Mouse (Mus musculus) gastrocnemius, postnatal 14 days (tissue): ENCODE results near the gene Scn3b. TPM values are rescaled to one million over a fixed set of nuclear protein-coding genes. Genes with fewer than 3 reads are reported as not detected.

ENCODE experiments used
- DNase-seq: peaks from one replicate; pipeline ENCODE4 v3.0.0; 2021; ENCODE audit warnings: mixed read lengths
- intact Hi-C: fragments of 180-260 bp; cut with DNase I; formaldehyde crosslinking; loops from one replicate; pipeline ENCODE4 v1.15.1; 2025; ENCODE audit warnings: low total_unique reads
- total RNA-seq, 2 experiments: library from RNA; stranded (reverse); gene quantifications; 2 replicates each; pipeline ENCODE4 v1.2.3; 2021

Gene Scn3b
- total RNA-seq, 2 experiments from 2014 or later, result 2.5 to 4.2 TPM

DNA sequence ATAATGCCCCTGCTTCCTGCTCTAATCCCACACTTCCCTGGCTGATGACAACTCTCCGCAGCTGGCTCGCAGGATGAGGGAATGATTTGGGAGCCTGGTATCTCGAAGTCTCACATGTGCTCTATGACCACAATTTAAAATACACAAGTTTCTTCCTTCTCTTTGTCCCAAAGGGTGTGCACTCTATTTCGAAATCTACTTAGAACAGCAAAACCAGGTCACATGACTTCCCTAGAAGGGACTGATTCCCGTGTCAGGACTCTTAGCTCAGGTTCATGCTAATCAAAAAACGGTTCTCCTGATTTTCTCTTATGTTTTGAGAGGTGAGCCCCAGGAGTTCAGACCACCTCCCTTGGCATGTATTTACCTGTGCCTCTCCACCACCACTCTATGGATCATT is 5.1 kb upstream of the Scn3b start:
- no peak for DNase-seq
- intact Hi-C loops, result no loop called here

DNA sequence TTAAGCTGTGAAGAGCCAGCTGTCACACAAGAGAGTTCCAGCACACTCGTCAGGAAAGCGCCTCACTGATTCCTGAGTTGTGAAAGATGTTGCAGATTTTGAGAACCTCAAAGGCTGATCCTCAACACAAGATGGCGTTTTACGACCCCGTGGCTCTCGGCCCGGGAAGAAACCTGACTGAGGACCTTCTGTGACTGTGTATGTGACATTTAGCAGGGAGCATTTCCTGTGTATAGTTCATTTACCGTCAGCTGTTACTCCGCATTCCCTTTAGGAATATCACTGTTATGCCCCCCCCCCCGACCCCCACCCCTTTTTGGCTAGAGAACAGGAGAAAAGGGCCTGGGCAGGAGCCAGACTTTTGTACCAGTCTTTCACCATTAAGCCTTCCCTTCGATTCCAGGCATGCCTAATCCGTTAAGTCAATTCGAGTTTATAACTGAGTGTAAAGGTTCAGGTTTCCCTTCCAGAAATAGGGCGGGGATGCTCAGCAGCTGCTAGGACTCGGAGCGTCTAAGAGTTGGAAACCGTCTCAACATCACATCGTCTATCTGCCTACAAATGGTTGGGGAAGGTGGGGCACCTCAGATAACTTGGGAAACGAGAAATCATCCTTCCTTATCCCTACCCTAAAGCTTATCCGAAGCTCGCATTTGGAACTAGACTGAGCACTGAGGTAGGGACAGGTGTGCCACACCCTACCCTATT is 823 bp upstream of the Scn3b start:
- DNase-seq, result peak; percentile 10
- intact Hi-C loops, result no loop called here

DNA sequence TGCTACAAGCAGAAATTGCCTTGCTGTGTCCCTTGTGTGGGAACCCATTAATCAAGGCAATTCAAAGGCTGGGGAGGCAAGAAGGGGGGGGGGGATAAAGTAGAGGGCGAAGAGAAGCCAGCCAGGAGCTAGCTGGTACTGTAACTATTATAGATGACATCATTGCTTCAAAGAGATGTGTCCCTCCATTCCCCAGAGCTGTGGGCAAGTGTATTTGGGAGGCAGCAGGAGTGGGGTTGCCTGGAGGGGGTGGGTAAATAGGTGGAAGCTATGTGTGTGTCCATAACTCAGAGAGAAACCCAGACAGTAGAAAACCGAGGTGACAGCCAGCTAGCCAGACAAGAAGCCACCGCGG is 292 bp upstream of the Scn3b start:
- intact Hi-C loops, result no loop called here
- DNase-seq, result no peak

DNA sequence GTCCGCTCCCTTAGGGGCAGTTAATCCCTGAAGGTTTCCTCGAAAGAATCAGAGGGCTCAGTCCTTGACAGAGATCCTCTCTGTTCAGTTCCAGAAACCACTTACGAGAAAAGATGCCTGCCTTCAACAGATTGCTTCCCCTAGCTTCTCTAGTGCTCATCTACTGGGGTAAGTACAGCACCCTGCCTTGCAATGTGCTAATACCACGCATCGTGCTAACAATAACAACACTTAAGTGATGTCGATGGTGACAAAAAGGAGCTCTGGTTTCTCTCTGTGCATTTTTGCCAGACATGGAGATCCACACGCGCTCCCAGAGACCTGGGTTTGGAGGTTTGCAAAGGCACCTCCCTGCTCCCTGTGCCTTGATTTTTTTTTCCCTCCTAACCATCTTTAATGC is 863 bp downstream of the Scn3b start:
- DNase-seq, result no peak
- intact Hi-C loops, result no loop called here

GRCm38 (mm10) chr9:40271075-40271474 is 2.1 kb downstream of the Scn3b start:
- DNase-seq, result no peak
- intact Hi-C loops, result no loop called here

GRCm38 (mm10) chr9:40272822-40273221 is 3.8 kb downstream of the Scn3b start:
- DNase-seq, result no peak
- intact Hi-C loops, result no loop called here

DNA sequence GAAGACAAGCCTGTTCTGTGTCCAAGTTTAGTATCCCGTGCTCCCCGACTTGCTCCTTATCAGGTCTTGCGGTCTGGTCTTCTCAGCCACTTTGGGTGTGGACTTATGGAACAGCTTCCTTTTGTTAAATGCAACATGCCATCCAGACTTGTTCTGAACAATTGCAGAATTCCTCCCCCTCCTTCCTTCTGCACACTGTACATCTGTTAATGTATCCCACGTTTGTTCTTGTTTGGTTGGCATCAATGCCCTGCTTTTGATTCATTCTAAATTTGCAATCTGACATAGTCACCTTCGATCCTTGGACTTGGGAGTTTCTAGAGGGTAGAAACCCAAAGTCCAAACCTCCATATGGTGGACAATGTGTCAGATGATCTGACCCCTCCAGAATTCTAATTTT is 6.9 kb downstream of the Scn3b start:
- intact Hi-C loops, result no loop called here

DNA sequence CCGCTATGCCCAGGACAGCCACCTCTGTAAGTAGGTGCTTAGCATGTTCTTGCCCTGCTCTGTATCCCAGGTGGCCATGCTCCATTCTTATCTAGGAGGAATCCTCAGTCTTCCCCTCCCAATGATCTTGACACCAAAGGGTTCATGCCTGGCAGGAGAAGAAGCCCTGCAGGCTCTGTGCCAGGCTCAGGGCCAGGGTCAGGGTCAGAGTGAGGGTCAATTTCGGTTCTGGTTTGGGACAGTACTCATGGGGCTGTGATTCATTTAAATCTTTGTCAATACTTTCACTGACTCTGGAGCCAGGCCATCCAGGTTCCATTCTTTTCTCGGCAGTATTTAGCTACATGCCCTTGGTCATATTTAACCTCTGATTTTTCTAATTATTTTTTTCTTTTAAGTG is 8.7 kb downstream of the Scn3b start:
- DNase-seq, result no peak
- intact Hi-C loops, result no loop called here

More for the DNA sequence above, 6.9 kb downstream of the Scn3b start:
- DNase-seq, result no peak

DNA sequence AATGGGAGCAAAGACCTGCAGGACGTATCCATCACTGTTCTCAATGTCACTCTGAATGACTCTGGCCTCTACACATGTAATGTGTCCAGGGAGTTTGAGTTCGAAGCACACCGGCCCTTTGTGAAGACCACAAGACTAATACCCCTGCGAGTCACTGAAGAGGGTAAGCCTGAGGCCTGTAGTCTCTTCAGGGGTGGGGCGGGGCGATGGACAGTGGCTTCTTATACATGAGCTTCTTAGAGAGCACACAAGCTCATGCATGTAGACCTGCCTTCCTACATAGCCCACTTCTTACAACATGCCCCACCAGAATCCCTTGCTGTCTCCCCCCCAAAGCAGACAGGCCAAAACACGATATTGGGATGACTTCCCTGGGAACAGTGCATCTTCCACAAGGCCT is 10.4 kb downstream of the Scn3b start:
- intact Hi-C loops, result no loop called here
- no peak for DNase-seq

DNA sequence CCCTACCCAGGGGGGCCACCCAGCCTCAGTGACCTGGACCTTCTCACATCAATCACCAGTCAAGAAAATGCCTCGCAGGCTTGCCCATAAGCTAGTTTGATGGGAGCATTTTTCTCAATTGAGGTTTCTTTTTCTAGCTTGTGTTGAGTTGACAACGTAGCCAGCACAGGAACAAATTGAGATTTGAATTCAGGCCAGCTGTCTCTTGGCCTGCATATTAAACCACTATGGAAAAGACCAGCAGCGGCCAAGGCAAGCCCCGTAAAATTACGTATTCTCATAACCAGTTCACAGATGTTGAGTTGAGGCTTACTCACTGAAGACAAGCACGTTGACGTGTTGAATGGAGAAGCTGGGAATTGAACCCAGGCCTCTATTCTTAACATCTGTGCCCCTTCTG is 14.0 kb downstream of the Scn3b start:
- intact Hi-C loops, result no loop called here
- no peak for DNase-seq

- intact Hi-C loops, result no loop called here
- DNase-seq, result no peak
These were observed 23.5 kb downstream of the Scn3b start for GRCm38 (mm10) chr9:40292475-40292874.

- no peak for DNase-seq
- intact Hi-C loops, result no loop called here
These were observed 24.3 kb downstream of the Scn3b start for GRCm38 (mm10) chr9:40293286-40293685.

DNA sequence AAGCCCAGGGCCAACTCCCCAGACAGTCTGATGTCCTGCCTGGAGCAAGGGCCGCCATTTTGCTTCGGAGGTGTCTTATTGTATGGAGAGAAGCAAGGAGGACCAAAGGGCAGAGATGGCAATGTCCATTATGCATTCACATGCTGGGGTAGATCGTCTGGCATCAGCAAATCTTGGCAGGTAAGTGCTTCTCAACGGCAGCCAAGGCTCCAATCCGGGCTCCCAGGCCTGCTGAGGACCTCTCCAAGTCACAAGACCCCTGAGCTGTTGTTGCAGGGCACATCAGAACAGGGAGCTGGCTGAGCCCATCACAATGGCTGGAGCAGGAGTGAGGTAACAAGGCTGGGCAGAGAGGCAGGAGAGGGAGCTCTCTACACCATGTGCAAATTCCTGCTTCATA is 24.7 kb downstream of the Scn3b start:
- intact Hi-C loops, result no loop called here
- no peak for DNase-seq

DNA sequence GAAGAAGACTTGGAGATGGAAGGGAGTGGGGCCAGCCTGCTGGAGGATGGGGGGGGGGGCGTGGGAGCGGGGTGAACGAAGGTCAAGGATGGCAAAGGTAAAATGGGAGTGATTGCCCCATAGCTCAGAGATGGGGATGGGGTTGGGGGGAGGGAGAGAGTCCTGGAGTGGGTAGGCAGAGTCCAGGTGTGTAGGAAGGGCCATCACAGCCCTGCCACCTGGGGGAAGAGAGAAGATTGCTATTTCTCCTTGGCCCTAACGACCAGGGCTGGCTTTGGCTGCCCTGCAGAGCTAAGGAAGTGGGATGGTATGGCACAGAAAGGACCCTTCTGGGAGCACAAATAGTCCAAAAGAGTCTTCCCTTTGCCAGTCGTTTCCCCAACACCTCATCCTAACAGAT is 25.2 kb downstream of the Scn3b start:
- intact Hi-C loops, result no loop called here
- DNase-seq, result no peak

DNA sequence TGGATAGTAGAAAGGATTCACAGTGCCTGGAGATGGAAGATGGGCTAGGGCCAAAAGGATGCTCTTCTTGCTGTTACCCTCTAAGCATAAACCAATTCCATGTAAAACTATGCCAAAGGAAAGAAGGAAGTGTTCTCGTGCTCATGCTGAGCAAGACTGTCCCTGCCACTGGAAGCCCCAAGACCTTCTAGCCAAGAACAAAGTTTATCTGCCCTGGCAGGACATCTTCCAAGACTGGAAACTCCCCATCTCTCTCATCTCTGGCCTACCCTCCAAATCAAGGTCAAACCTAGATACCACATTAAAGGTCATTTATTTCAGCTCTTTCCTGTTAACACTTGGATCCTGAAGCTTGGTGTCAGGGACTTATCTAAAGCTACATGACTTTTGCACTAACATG is 25.8 kb downstream of the Scn3b start:
- no peak for DNase-seq
- intact Hi-C loops, result no loop called here

GRCm38 (mm10) chr9:40296251-40296650 is 27.2 kb downstream of the Scn3b start:
- intact Hi-C loops, result no loop called here
- no peak for DNase-seq

DNA sequence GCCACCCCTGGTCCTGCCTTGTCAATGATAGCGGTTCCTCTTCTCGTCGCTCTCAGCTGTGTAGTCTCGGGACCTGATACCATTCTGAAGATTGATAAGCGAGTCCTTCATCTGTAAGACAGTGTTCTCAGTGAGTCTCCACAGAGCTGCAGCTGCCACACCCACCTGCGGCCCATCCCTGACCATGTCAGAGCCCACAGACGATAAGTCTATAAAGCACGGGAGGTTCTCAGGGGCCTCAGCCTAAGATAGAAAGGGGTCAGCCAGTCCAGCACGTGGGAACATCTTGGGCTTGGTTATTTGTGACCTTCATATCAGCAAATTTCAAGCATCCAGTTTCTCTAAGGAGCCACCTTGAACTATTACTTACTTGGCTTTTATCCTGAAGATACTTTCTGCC is 29.0 kb downstream of the Scn3b start:
- intact Hi-C loops, result no loop called here
- no peak for DNase-seq

DNA sequence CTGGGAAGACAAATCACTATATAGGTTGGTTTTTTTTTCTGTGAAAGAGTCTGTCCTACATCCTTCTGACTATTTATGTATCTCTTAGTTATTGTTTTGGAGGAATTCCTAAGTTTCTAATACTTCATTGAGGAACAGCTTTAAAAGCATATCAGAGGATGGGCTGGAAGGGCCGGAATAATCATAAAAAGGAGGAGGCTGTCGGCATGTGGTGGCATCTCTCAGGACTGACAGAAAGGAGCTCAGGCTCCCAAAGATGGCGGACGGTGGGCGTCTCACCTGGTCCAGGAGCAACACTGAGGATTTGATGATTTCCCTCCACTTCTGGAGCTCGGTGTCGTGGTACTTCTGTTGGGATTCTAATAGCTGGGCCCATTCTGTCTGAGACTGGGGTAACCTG is 30.3 kb downstream of the Scn3b start:
- intact Hi-C loops, result no loop called here
- no peak for DNase-seq

GRCm38 (mm10) chr9:40300018-40300989 is 31.3 kb downstream of the Scn3b start:
- intact Hi-C loops, result no loop called here
- DNase-seq, result no peak

DNA sequence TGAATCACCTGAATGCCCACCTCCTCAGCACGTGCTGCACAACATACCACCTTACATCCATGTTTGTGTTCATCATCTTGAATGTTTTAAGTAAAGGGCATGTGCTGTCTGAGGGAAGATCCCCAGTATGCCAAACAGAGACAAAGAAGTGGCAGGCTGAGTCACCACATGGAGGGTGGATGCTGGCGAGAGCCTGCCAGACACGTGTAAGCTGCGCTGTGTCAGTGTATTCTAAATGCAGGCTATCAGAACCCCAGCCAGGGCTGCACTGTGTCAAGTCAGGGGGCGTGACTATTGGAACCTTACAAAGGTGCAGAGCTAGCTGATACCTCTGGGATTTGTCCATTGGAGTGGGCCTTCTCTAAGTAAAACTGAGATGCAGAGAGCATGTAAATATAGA is 32.5 kb downstream of the Scn3b start:
- DNase-seq, result no peak
- intact Hi-C loops, result no loop called here

GRCm38 (mm10) chr9:40302375-40302774 is 33.4 kb downstream of the Scn3b start:
- intact Hi-C loops, result no loop called here
- no peak for DNase-seq
